Mouse (Mus musculus) ES-E14 (cell line): ENCODE data around the gene Eps15l1. TPM values are rescaled to one million over a fixed set of nuclear protein-coding genes. Genes with fewer than 3 reads are reported as not detected.

Experiments used
- DNase-seq: peaks from one replicate; pipeline ENCODE4 v3.0.0-alpha.2; 2013; ENCODE audit warnings: low read depth, low spot score
- H3K27ac ChIP-seq: 2 replicates; pipeline ENCODE4 v1.5.1; 2012; ENCODE audit warnings: low read depth, mild to moderate bottlenecking, low read length, moderate library complexity, mixed read lengths; ENCODE audit not compliant: poor library complexity, insufficient read depth, severe bottlenecking
- H3K36me3 ChIP-seq: 2 replicates; pipeline ENCODE4 v1.6.1; 2012; ENCODE audit warnings: mild to moderate bottlenecking, low read length, moderate library complexity, mixed read lengths; ENCODE audit not compliant: control insufficient read depth, poor library complexity, insufficient read depth, severe bottlenecking
- H3K4me1 ChIP-seq, 2 experiments: fragments of 150-350 bp in 1 of 2; sonication (generic) in 1 of 2; 2 replicates each; pipeline ENCODE4 v1.6.1; 2012; ENCODE audit warnings: low read length in 2 of 2, mild to moderate bottlenecking in 1 of 2, mixed read lengths in 1 of 2; ENCODE audit not compliant: control insufficient read depth in 2 of 2, insufficient read depth in 2 of 2, poor library complexity in 1 of 2
- H3K4me3 ChIP-seq, 2 experiments: fragments of 150-350 bp in 1 of 2; sonication (generic) in 1 of 2; 2 replicates each; pipeline ENCODE4 v1.5.1; 2012; ENCODE audit warnings: low read length in 2 of 2, low read depth in 1 of 2, mild to moderate bottlenecking in 1 of 2, mixed read lengths in 1 of 2; ENCODE audit not compliant: insufficient read depth in 1 of 2, poor library complexity in 1 of 2, severe bottlenecking in 1 of 2
- H3K9ac ChIP-seq: 2 replicates; pipeline ENCODE4 v1.6.1; 2012; ENCODE audit warnings: low read depth, mild to moderate bottlenecking, low read length, mixed read lengths; ENCODE audit not compliant: poor library complexity, insufficient read depth, severe bottlenecking
- H3K9me3 ChIP-seq: fragments of 150-350 bp; sonication (generic); 2 replicates; pipeline ENCODE4 v1.6.1; 2012; ENCODE audit warnings: low read depth, mild to moderate bottlenecking, low read length; ENCODE audit not compliant: control insufficient read depth, insufficient read depth
- CHD2 ChIP-seq: IDR thresholded peaks from 2 replicates; pipeline ENCODE4 v1.6.1; 2014; ENCODE audit warnings: mild to moderate bottlenecking, low read depth, low read length, inconsistent platforms
- HCFC1 ChIP-seq: IDR thresholded peaks from 2 replicates; pipeline ENCODE4 v1.6.1; 2012; ENCODE audit warnings: low read length, inconsistent platforms, borderline replicate concordance; ENCODE audit not compliant: insufficient read depth
- MAFK ChIP-seq: IDR thresholded peaks from 2 replicates; pipeline ENCODE4 v1.6.1; 2014; ENCODE audit warnings: mild to moderate bottlenecking, low read depth, low read length, inconsistent platforms; ENCODE audit not compliant: insufficient read depth
- ZC3H11A ChIP-seq: IDR thresholded peaks from 2 replicates; pipeline ENCODE4 v1.6.1; 2012; ENCODE audit warnings: low read depth, mild to moderate bottlenecking, inconsistent platforms, low read length, borderline replicate concordance
- ZNF384 ChIP-seq: IDR thresholded peaks from 2 replicates; pipeline ENCODE4 v1.6.1; 2012; ENCODE audit warnings: low read depth, low read length, inconsistent platforms
- in situ Hi-C, 2 experiments: fragments of 600-800 bp; cut with MboI; formaldehyde crosslinking; loops; one replicate each; pipeline ENCODE4 v1.15.1; 2025; ENCODE audit warnings: low sequenced_read_pairs in 2 of 2, inconsistent platforms in 1 of 2; ENCODE audit not compliant: unreplicated experiment in 2 of 2
- total RNA-seq: library from RNA; depleted of rRNA; stranded (reverse); fragments of 300-350 nt; gene quantifications from 2 replicates; pipeline ENCODE4 v1.2.3, GENCODE M21; 2012

The Eps15l1 gene
- total RNA-seq, 1 experiment = 41.7 TPM

- DNase-seq = no peak
- Histone ChIP-seq H3K36me3 (no peaks in the 10 kb centered on the region; the same call in 1 of the 2 replicates), H3K4me3 (peak overlapping the region in 1 of 2 experiments; percentile 6; a peak in 1 of 4 replicates), H3K9me3 (no peaks in the 10 kb centered on the region), H3K27ac (peak overlapping the region; percentile 97), H3K9ac (peak overlapping the region; percentile 45; the same call in 1 of the 2 replicates), H3K4me1 (peaks cover 29 to 53% of the 10 kb centered on the region in 2 experiments)
- in situ Hi-C loops = no loop called here
- TF ChIP-seq HCFC1 (no peak), CHD2 (no peak), ZC3H11A (no peak), ZNF384 (no peak), MAFK (no peak)
Measured at GRCm38 (mm10) chr8:72333429-72334143, 87.7 kb downstream of the Eps15l1 start.

DNA sequence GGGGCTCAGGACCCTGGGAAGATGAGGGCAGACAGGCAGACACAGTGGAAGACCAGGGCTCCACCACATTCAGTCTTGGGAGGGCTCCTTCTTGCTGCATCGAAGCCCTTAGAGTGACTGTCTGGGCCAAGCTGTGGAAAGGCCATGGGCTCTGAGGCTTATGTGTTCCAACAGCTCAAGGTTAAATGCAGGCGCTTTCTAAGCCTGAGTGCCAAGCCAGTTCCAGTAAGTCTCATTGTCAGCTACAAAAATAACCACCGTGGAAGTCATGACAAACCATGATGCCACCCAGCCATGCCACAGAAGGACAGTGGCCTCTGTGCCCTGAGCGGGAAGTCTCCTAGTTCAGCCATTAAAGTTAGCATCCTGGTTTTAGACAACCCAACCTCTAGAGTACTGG is 89.6 kb downstream of the Eps15l1 start:
- Histone ChIP-seq H3K27ac (no peak overlapping the region), H3K4me1 (peaks cover 23 to 51% of the 10 kb centered on the region in 2 experiments), H3K9me3 (no peaks in the 10 kb centered on the region), H3K36me3 (no peaks in the 10 kb centered on the region), H3K9ac (peak overlapping the region; percentile 12; the same call in 1 of the 2 replicates), H3K4me3 (no peak overlapping the region)
- in situ Hi-C loops = no loop called here
- DNase-seq = no peak
- no peak for TF ChIP-seq MAFK
- TF ChIP-seq ZC3H11A = no peak
- TF ChIP-seq HCFC1 = no peak
- no peak for TF ChIP-seq ZNF384
- no peak for TF ChIP-seq CHD2

DNA sequence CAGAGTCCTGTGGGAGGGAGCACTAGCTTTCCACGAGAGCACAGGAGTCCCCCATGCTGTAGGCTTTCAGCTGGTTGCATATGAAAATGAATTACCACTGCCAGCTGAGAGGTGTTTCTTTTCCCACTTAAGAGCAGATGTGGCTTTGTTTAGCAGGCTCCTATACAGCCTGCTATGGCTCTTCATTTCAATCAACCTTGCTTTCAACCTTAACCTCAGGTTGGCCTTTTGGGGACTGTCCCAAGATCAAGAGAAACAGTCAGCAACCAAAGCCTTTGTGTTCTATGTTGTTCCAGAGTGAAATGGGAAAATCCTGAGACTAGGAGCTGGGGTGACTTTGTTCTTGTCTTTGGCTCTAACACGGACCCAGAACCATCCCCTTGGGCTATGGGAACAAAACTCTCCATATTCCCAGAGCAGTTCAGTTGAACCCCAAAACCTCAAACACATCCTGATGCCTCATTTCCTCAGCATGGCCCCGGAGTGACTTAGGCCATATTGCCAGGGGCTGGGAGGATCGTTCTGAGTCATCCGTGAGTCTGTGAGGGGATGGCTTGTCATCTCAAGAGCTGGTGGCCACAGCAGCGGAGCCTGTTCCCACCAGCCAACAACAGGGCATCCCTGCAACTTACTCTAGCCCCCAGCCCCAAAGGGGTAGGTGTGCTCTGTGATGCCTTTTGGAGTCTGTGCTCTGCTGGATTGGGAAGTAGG is 90.3 kb downstream of the Eps15l1 start:
- TF ChIP-seq ZC3H11A (no peak), CHD2 (no peak), HCFC1 (no peak), ZNF384 (no peak), MAFK (no peak)
- H3K4me3 ChIP-seq = no peak overlapping the region
- in situ Hi-C loops = no loop called here
- peak overlapping the region; percentile 24; the same call in 1 of the 2 replicates for H3K27ac ChIP-seq
- no peak overlapping the region for H3K9ac ChIP-seq
- no peaks in the 10 kb centered on the region for H3K9me3 ChIP-seq
- no peak for DNase-seq
- H3K4me1 ChIP-seq = peaks cover 20 to 51% of the 10 kb centered on the region in 2 experiments
- H3K36me3 ChIP-seq = no peaks in the 10 kb centered on the region

- H3K4me1 ChIP-seq = peaks cover 9 to 53% of the 10 kb centered on the region in 2 experiments
- no peak overlapping the region for H3K9ac ChIP-seq
- DNase-seq = no peak
- TF ChIP-seq HCFC1 (no peak), MAFK (no peak), ZNF384 (no peak), CHD2 (no peak), ZC3H11A (no peak)
- peak overlapping the region; percentile 1; the same call in 1 of the 2 replicates for H3K27ac ChIP-seq
- H3K36me3 ChIP-seq = no peaks in the 10 kb centered on the region
- H3K4me3 ChIP-seq = no peak overlapping the region
- in situ Hi-C loops = no loop called here
- no peaks in the 10 kb centered on the region for H3K9me3 ChIP-seq
Measured at GRCm38 (mm10) chr8:72329116-72329515, 92.1 kb downstream of the Eps15l1 start.
